Mouse (Mus musculus): Measurements from ENCODE around the gene Sept5.

- no peak for TF ChIP-seq CTCF (IDR thresholded peaks at IDR 0.05; ENCODE audit: low read depth, low read length)
- TF ChIP-seq POLR2A (IDR thresholded peaks at IDR 0.05; ENCODE audit: borderline replicate concordance, low read depth, low read length) = no peak
Observed at GRCm38 (mm10) chr16:18645329-18645728, 15.6 kb upstream of the Sept5 start.

Measured in bone marrow macrophage, adult 2 months (primary cell).